Mouse (Mus musculus): ENCODE results near the gene Fam187a.

DNA sequence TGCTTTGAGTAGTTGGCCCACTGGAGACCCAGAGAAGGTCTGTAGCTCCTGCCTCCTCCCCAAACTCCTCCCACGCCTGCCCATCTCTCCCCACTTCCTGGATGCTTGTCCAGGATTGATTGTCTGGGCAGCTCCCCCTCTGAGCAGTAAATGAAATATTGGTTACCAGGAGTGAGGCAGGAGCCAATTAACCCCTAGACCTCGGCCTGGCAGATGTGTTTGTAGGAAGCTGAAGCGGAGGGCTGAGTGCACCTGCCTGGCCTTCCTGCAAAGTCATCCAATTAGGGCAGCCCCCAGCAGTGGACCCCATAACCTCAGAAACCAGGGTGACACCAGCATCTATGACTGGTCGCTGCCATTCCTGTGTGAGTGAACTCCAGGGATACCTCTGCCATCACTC, 51.3 kb downstream of the Fam187a start:
- TF ChIP-seq CTCF (IDR thresholded peaks at IDR 0.05; ENCODE audit: control insufficient read depth, insufficient read depth, insufficient read length) (no peak), CEBPB (IDR thresholded peaks at IDR 0.05; ENCODE audit: low read depth) (no peak), MAX (IDR thresholded peaks at IDR 0.05) (no peak), MYOG (IDR thresholded peaks at IDR 0.05; ENCODE audit: control insufficient read depth, extremely low read depth, insufficient read length) (no peak), MYOD1 (IDR thresholded peaks at IDR 0.05; ENCODE audit: control insufficient read depth, insufficient read length, low read depth) (no peak), USF1 (IDR thresholded peaks at IDR 0.05; ENCODE audit: low read depth) (no peak)

Data from C2C12 (cell line).